Mouse (Mus musculus) small intestine, adult 2 months (tissue): ENCODE measurements around the gene Gpsm1. TPM values are rescaled to one million over a fixed set of nuclear protein-coding genes. Genes with fewer than 3 reads are reported as not detected.

Source experiments
- H3K27ac ChIP-seq: fragments of 200-500 bp; 2 replicates; pipeline ENCODE4 v1.5.1; 2012; ENCODE audit warnings: low read depth, low read length, control low read depth, inconsistent platforms; ENCODE audit not compliant: insufficient read depth
- H3K27me3 ChIP-seq: fragments of 200-500 bp; 2 replicates; pipeline ENCODE4 v1.6.1; 2012; ENCODE audit warnings: mild to moderate bottlenecking, moderate library complexity, low read length, inconsistent platforms; ENCODE audit not compliant: control insufficient read depth, insufficient read depth
- H3K36me3 ChIP-seq: fragments of 200-500 bp; 2 replicates; pipeline ENCODE4 v1.6.1; 2012; ENCODE audit warnings: mild to moderate bottlenecking, low read length, control low read depth, inconsistent platforms; ENCODE audit not compliant: control insufficient read depth, insufficient read depth
- H3K4me1 ChIP-seq: fragments of 200-500 bp; 2 replicates; pipeline ENCODE4 v1.6.1; 2012; ENCODE audit warnings: low read length, inconsistent platforms, mixed read lengths; ENCODE audit not compliant: control insufficient read depth, insufficient read depth, insufficient read length
- H3K4me3 ChIP-seq: fragments of 200-500 bp; 2 replicates; pipeline ENCODE4 v1.5.1; 2012; ENCODE audit warnings: low read depth, mild to moderate bottlenecking, control low read depth, inconsistent platforms, low read length, moderate library complexity
- CTCF ChIP-seq: fragments of 200-500 bp; IDR thresholded peaks from 2 replicates; pipeline ENCODE4 v1.5.1; 2012; ENCODE audit warnings: low read depth, mild to moderate bottlenecking, control low read depth, inconsistent platforms, low read length, moderate library complexity, mixed read lengths; ENCODE audit not compliant: insufficient replicate concordance, insufficient read length; ENCODE audit errors: extremely low read depth
- POLR2A ChIP-seq: fragments of 200-500 bp; IDR thresholded peaks from 2 replicates; pipeline ENCODE4 v1.6.1; 2012; ENCODE audit warnings: low read depth, mild to moderate bottlenecking, control low read depth, inconsistent platforms, low read length, moderate library complexity
- WGBS: fragments of 180-500 bp; shearing (Covaris S2); methylation state at CpG from one replicate; pipeline ENCODE4 v1.1.7; 2018; 5-methylcytosine and 5-hydroxymethylcytosine counted together
- polyA plus RNA-seq: library from polyadenylated mRNA; depleted of rRNA; stranded (reverse); fragments of >200 nt; gene quantifications from 2 replicates; pipeline ENCODE4 v1.2.3, GENCODE M21; 2012

Gpsm1 gene
- polyA plus RNA-seq, 1 experiment, result 7.1 TPM

GRCm38 (mm10) chr2:26311936-26312335, 3.4 kb upstream of the Gpsm1 start:
- Histone ChIP-seq H3K4me1 (no peaks in the 10 kb centered on the region; the same call in none of the 2 replicates), H3K27me3 (no peaks in the 10 kb centered on the region), H3K36me3 (no peaks in the 10 kb centered on the region), H3K4me3 (no peak overlapping the region), H3K27ac (no peak overlapping the region)
- WGBS, result 72% methylated on average over 5 of the region's 5 CpGs
- no peak for TF ChIP-seq POLR2A
- TF ChIP-seq CTCF, result no peak

DNA sequence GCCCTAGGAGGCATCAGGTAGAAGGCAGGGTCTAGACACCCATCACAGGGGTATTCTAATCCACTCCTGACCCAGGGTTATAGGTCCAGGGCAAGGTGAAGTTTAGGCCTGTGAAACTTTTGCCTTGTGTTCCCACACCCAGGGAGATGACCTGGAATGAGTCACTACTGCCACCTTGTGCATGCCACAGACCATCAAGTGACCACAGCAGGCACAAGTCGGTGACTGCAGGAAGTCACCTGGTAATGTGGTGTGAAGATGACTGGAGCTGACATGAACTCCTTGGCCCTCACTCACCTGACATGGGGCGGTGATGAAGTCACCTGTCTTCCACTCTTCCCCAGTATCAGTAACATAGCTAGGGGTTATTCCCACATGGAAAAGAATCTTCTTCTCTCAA, 2.5 kb upstream of the Gpsm1 start:
- peak; percentile 18; the same call in 1 of the 2 replicates for TF ChIP-seq CTCF
- no peak for TF ChIP-seq POLR2A
- Histone ChIP-seq H3K27ac (no peak overlapping the region), H3K27me3 (no peaks in the 10 kb centered on the region), H3K36me3 (no peaks in the 10 kb centered on the region), H3K4me3 (no peak overlapping the region), H3K4me1 (no peaks in the 10 kb centered on the region; the same call in none of the 2 replicates)
- WGBS, result 54% methylated on average over 2 of the region's 2 CpGs

- Histone ChIP-seq H3K27ac (no peak overlapping the region), H3K36me3 (no peaks in the 10 kb centered on the region), H3K4me1 (no peaks in the 10 kb centered on the region; the same call in none of the 2 replicates), H3K4me3 (no peak overlapping the region), H3K27me3 (no peaks in the 10 kb centered on the region)
- 91% methylated on average over 1 of the region's 1 CpGs for WGBS
- TF ChIP-seq CTCF (no peak), POLR2A (no peak)
Observed at GRCm38 (mm10) chr2:26313394-26313793, 1.9 kb upstream of the Gpsm1 start.

DNA sequence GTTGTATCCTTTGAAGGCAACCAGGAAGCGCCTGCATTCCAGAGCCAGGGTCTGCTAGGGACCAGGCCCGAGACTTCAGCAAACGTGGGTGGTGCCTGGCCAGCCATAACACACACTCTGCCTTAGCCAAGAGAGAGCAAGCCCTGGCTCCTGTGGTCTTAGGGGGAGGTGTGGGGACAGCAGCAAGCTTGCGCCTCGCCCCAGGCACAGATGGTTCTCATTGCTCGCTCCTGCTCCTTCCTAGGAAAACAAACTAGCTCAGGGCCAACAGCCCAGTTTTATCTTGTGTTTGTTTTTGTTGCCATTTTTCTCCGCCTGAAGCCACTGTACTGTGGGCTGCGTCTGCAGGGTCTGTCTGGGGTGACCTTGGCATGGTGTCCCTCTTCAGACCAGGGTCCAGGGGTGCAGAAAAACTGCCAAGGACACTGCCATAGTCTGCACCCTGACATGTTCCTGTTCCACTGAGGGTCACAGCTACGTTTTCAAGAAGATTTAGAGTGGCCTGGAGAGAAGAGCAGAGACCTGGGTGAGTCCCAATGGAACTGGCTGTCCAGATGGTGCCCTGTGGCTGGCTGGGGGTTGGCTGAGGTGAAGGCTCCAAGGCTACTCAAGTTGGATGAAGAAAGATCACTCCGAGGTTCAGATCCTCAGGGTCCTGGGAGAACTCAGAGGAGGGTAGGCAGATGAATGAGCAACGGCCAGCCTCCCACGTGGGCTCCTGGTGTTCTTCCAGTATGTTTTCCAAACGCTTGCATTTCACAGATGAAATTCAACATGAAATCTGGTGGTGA, 839 bp upstream of the Gpsm1 start:
- Histone ChIP-seq H3K27ac (peak overlapping the region; percentile 35; the same call in 1 of the 2 replicates), H3K4me3 (no peak overlapping the region), H3K27me3 (no peaks in the 10 kb centered on the region), H3K4me1 (no peaks in the 10 kb centered on the region; the same call in none of the 2 replicates), H3K36me3 (no peaks in the 10 kb centered on the region)
- TF ChIP-seq CTCF, result no peak
- TF ChIP-seq POLR2A, result no peak
- 67% methylated on average over 13 of the region's 13 CpGs for WGBS

GRCm38 (mm10) chr2:26315925-26316311, 603 bp downstream of the Gpsm1 start:
- 1% methylated on average over 11 of the region's 11 CpGs for WGBS

GRCm38 (mm10) chr2:26316576-26317246, 1.4 kb downstream of the Gpsm1 start:
- 74% methylated on average over 9 of the region's 9 CpGs for WGBS
- TF ChIP-seq CTCF, result no peak
- H3K27me3 ChIP-seq, result no peaks in the 10 kb centered on the region
- no peak overlapping the region for H3K27ac ChIP-seq
- H3K4me1 ChIP-seq, result no peaks in the 10 kb centered on the region; the same call in none of the 2 replicates
- H3K4me3 ChIP-seq, result no peak overlapping the region
- no peaks in the 10 kb centered on the region for H3K36me3 ChIP-seq

More at GRCm38 (mm10) chr2:26315925-26316311, 603 bp downstream of the Gpsm1 start:
- Histone ChIP-seq H3K36me3 (no peaks in the 10 kb centered on the region), H3K27me3 (no peaks in the 10 kb centered on the region), H3K4me3 (peak overlapping the region; percentile 74), H3K27ac (peak overlapping the region; percentile 18; the same call in 1 of the 2 replicates), H3K4me1 (no peaks in the 10 kb centered on the region; the same call in none of the 2 replicates)
- TF ChIP-seq CTCF (no peak), POLR2A (no peak)

DNA sequence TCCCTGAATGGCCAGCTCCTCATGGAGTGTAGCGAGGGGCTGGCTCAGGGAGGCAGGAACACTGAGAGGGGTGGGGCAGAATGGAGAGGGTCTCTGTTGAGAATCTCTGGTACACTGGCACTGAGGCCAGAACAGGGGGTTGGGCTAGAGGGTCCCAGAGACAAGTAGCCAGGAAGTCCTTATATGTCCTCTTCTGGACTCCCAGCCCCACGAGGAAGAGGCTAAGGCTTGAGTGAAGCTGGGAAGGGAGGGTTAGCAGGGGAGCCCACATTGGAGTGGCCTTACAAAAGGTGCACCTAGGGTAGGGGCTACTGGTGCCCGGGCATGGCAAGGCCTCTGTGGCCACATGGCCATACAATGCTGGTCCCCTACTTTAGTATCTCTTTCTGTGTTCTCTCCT, 2.1 kb downstream of the Gpsm1 start:
- no peaks in the 10 kb centered on the region; the same call in none of the 2 replicates for H3K4me1 ChIP-seq
- no peaks in the 10 kb centered on the region for H3K27me3 ChIP-seq
- no peaks in the 10 kb centered on the region for H3K36me3 ChIP-seq
- H3K27ac ChIP-seq, result no peak overlapping the region
- no peak for TF ChIP-seq CTCF
- TF ChIP-seq POLR2A, result no peak
- 74% methylated on average over 3 of the region's 3 CpGs for WGBS
- H3K4me3 ChIP-seq, result no peak overlapping the region
